8 mouse cellular contexts compared by ENCODE assay signal in the genomic region with DNA sequence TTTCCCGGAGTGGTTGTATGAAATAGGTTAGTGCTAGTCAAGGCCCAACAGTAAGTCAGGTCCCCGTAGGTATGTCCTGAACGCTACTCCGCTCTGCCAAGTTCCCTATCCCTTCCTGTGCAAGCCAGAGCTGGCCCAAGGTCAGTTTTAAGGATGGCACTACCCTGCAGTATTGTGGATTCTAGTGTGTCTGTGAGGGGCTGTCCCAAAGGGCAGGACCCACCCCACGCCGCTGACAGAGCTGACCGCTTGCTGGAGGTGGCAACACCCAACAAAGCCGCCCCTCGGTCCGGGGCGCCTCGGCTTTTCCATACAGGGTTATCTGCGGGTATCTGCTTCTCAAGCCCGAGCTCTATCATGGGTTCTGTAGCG. TPM values are rescaled to one million over a fixed set of nuclear protein-coding genes. Genes with fewer than 3 reads are reported as not detected.
A peak's percentile ranks its signal among the peaks of the same experiment; 100 is the strongest.
DNase-seq lines count a peak whose midpoint lies in the region; ATAC-seq and TF ChIP-seq lines count a peak whose summit lies in the region.

No protein-coding gene starts in this region.

- H3K9me3 ChIP-seq in kidney, postnatal 0 days (replicated peaks; ENCODE audit: low read length) = no peaks in the 10 kb centered on the region
- no peaks in the 10 kb centered on the region for H3K9me3 ChIP-seq in embryonic facial prominence, embryonic 10.5 days
- H3K9me3 ChIP-seq in intestine, embryonic 16.5 days (ENCODE audit: control insufficient read depth, low read length) = no peaks in the 10 kb centered on the region
- no peaks in the 10 kb centered on the region for H3K9me3 ChIP-seq in neural tube, embryonic 13.5 days

- no peak for DNase-seq in kidney, postnatal 0 days (ENCODE audit: low spot score)
- DNase-seq in kidney, postnatal 36 days = no peak
- DNase-seq in embryonic facial prominence, embryonic 10.5 days (ENCODE audit: low spot score) = no peak
- DNase-seq in layer of hippocampus, postnatal 14 days (ENCODE audit: low spot score in 2 of 2) = no peak
- DNase-seq in right cerebral cortex, postnatal 36 days (ENCODE audit: low spot score in 2 of 2) = no peak
- no peak for DNase-seq in spleen, adult 18-20 months

- no peaks in the 10 kb centered on the region for H3K27me3 ChIP-seq in kidney, postnatal 0 days (ENCODE audit: insufficient read depth, low read length)
- H3K27me3 ChIP-seq in embryonic facial prominence, embryonic 10.5 days (replicated peaks; ENCODE audit: low read depth, poor library complexity, severe bottlenecking) = no peaks in the 10 kb centered on the region
- H3K27me3 ChIP-seq in intestine, embryonic 16.5 days (replicated peaks; ENCODE audit: control insufficient read depth, insufficient read depth, low read length) = no peaks in the 10 kb centered on the region
- no peaks in the 10 kb centered on the region for H3K27me3 ChIP-seq in neural tube, embryonic 13.5 days

- no peaks in the 10 kb centered on the region for H3K36me3 ChIP-seq in kidney, postnatal 0 days (ENCODE audit: insufficient read depth, low read length)
- peaks cover 21% of the 10 kb centered on the region for H3K36me3 ChIP-seq in embryonic facial prominence, embryonic 10.5 days (replicated peaks)
- H3K36me3 ChIP-seq in intestine, embryonic 16.5 days (ENCODE audit: control insufficient read depth, insufficient read depth, low read length) = no peaks in the 10 kb centered on the region
- H3K36me3 ChIP-seq in neural tube, embryonic 13.5 days = 0 out of 2 replicates have a peak, but pooled peaks cover 9% of the 10 kb centered on the region

- no peak for TF ChIP-seq CTCF in kidney, postnatal 0 days (IDR thresholded peaks at IDR 0.05; ENCODE audit: low read depth)

- peak overlapping the region; percentile 79 for H3K4me3 ChIP-seq in kidney, postnatal 0 days (replicated peaks; ENCODE audit: low read depth, low read length)
- peak overlapping the region; percentile 94 for H3K4me3 ChIP-seq in embryonic facial prominence, embryonic 10.5 days
- peak overlapping the region; percentile 73 for H3K4me3 ChIP-seq in intestine, embryonic 16.5 days (ENCODE audit: low read length)
- H3K4me3 ChIP-seq in neural tube, embryonic 13.5 days = peak overlapping the region; percentile 72

- 3% methylated on average over 15 of the region's 15 CpGs for WGBS in kidney, postnatal 0 days
- whole genome bisulfite sequencing in embryonic facial prominence, embryonic 10.5 days = 4% methylated on average over 15 of the region's 15 CpGs
- WGBS in intestine, embryonic 16.5 days = 5% methylated on average over 15 of the region's 15 CpGs
- WGBS in neural tube, embryonic 13.5 days = 2% methylated on average over 15 of the region's 15 CpGs

- H3K27ac ChIP-seq in kidney, postnatal 0 days = peak overlapping the region; percentile 96
- H3K27ac ChIP-seq in embryonic facial prominence, embryonic 10.5 days (replicated peaks) = peak overlapping the region; percentile 100
- H3K27ac ChIP-seq in intestine, embryonic 16.5 days (ENCODE audit: low read length) = peak overlapping the region; percentile 93
- peak overlapping the region; percentile 100 for H3K27ac ChIP-seq in neural tube, embryonic 13.5 days (replicated peaks)

- peak; percentile 53 for ATAC-seq in kidney, postnatal 0 days (replicated peaks; ENCODE audit: low FRiP score, low read depth)
- ATAC-seq in intestine, embryonic 16.5 days = peak; percentile 52
- ATAC-seq in neural tube, embryonic 13.5 days (ENCODE audit: low read depth) = peak; percentile 64

- H3K4me2 ChIP-seq in kidney, postnatal 0 days (ENCODE audit: low read length) = peak overlapping the region; percentile 89
- peak overlapping the region; percentile 89 for H3K4me2 ChIP-seq in intestine, embryonic 16.5 days (ENCODE audit: low read depth, low read length)
- peak overlapping the region; percentile 72 for H3K4me2 ChIP-seq in neural tube, embryonic 13.5 days

- H3K4me1 ChIP-seq in kidney, postnatal 0 days (replicated peaks; ENCODE audit: insufficient read depth, low read length) = no peaks in the 10 kb centered on the region
- H3K4me1 ChIP-seq in embryonic facial prominence, embryonic 10.5 days = peaks cover 24% of the 10 kb centered on the region
- H3K4me1 ChIP-seq in intestine, embryonic 16.5 days (ENCODE audit: control insufficient read depth, insufficient read depth, low read length) = peaks cover 23% of the 10 kb centered on the region
- peaks cover 42% of the 10 kb centered on the region for H3K4me1 ChIP-seq in neural tube, embryonic 13.5 days (replicated peaks)

- peak overlapping the region; percentile 49; the same call in 1 of the 2 replicates for H3K9ac ChIP-seq in kidney, postnatal 0 days (ENCODE audit: low read depth, low read length)
- H3K9ac ChIP-seq in intestine, embryonic 16.5 days (ENCODE audit: low read depth, low read length) = peak overlapping the region; percentile 92
- H3K9ac ChIP-seq in neural tube, embryonic 13.5 days = peak overlapping the region; percentile 86

RNA-seq across cellular contexts. Expression of a gene that starts 0.4 kb away (rescaled TPM):
- 236 and 272 TPM in 2 replicates for polyA plus RNA-seq in kidney, postnatal 0 days (2015; fragmentation: Nextera tagmentation; extraction: Ambion mirVana)
- polyA plus RNA-seq in embryonic facial prominence, embryonic 10.5 days (2016; fragmentation: Nextera tagmentation; extraction: Ambion mirVana) = 421 and 423 TPM in 2 replicates
- 408 and 430 TPM in 2 replicates for polyA plus RNA-seq in intestine, embryonic 16.5 days (2015; fragmentation: Nextera tagmentation; extraction: Ambion mirVana)
- polyA plus RNA-seq in neural tube, embryonic 13.5 days (2015; fragmentation: Nextera tagmentation; extraction: Ambion mirVana) = 732 and 779 TPM in 2 replicates
- total RNA-seq in layer of hippocampus, postnatal 14 days (2021) = 1,000 to 10,000 TPM; 1,367 to 1,478 TPM
